Mouse (Mus musculus) ZHBTc4 (cell line): Measurements from ENCODE around the gene Klk10.

ENCODE experiments used
- DNase-seq: peaks from one replicate; pipeline ENCODE4 v3.0.0-alpha.2; 2011; ENCODE audit warnings: low read depth, low spot score

Gene Klk10

DNA sequence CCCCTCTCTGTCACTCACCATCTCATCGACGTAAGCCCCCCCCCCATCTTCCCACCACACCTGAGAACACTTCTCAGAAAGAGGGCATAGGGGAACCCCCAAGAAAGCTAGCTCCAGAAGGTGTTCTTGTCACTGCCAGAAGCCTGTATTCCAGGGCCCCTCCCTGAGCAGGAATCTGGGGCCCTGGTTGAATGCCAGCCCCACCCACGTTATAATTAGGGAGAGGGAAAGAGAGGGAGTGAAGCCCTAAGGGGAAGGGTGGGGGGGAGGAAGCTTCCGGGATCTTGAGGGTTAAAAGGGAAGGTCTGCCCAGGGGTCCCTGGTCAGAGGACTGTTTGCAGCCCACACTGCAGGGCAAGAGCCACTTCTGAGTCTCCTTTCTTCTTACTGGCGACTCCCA lies at the start of gene Klk10:
Gene Klk10 (plus strand): TSS at position 290 of the 400 bp plus-strand sequence.
- DNase-seq, result peak; percentile 46

DNA sequence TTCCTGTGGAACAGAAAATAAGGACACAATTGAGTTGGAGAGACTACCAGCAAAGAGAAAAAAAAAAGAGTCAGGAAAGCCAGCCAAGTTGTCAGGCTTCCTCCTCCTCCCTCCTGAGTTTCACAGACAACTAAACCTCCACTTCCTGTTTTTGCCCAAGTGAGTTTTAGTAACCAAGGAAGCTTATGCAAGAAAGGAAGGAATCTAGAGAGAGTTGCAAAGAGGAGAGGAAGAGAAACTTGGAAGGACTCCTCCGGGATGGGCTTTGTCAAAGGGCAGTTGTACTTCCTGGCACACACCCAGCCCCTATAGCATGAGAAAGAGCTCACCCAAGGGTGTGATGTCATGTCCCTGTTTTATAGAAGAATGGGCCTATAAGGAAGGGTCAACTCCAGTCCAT lies 33.0 kb upstream of the Klk10 start:
- DNase-seq, result no peak

DNA sequence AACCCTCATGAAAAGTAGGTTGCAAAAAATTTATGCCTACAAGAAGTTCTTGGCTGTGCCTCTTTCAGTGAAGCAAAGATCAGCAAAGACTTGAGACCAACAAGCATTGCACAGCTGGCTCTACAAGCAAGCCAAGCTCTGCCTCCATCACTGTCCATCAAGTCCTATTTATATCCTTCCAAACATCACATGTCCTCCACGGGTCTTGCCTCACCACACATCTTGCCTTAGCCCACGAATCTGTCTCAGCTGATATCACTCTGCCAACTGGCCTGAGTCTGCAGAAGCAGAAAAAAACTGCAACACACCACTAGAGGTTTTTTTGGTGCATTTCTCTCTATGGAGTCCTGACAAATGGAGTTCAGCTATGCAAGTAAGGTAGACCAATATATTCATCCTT lies 28.0 kb upstream of the Klk10 start:
- no peak for DNase-seq

DNA sequence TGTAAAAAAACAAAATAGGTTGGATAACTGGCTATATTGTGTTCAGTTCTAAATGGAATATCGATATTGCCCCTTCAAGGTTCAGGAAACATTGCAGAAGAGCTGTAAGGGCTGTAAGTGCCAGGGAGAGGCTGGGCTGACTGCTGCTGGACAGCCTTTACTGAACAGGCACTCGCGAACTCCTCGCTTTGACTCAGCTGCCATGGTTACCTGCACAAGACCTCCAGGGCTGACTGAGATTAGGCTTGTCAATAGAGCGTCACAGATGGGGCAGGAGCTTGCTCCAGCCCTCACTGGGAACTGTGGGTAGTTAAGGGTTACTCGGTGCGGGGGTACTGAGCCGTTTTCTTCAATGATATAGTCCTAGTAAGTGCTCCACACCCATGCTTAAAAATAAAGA lies 14.4 kb upstream of the Klk10 start:
- no peak for DNase-seq

DNA sequence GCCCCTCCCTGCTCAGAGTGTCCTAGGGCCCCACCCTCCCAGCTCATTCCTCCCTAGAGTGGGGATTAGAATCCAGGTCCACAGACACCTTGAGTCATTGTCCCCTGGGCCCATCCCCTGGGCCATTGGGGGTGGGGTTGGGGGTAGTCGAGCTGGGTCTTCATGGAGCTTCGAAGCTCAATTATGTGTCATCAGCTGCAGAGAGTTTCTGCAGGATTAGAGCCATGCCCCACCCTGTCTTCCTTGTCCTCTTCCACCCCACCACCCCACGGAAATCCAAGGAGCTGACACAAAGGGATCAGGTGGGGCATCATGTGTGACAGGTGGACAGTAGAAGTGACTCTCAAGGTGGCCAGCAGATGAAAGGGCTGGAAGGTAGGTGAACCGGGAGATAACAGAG lies 12.2 kb upstream of the Klk10 start, which contains the start of gene Klk12:
Gene Klk12 (plus strand): TSS at position 301 of the 400 bp plus-strand sequence.
- DNase-seq, result no peak

DNA sequence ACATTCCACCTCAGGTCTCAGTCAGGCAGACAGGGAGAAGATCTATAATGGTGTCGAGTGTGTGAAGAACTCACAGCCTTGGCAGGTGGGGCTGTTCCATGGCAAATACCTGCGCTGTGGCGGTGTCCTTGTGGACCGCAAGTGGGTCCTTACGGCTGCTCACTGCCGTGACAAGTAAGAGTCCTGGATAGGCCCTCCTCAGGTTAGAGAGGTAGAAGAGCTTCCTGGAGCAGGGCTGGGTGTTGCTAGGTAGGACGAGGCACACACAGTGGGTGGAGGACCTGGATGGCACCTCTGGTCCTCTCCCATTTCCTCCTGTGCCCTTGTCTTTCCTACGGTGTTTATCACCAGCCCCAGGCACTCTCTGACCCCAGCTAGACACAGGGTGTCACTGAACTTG lies 11.2 kb upstream of the Klk10 start:
- DNase-seq, result no peak

DNA sequence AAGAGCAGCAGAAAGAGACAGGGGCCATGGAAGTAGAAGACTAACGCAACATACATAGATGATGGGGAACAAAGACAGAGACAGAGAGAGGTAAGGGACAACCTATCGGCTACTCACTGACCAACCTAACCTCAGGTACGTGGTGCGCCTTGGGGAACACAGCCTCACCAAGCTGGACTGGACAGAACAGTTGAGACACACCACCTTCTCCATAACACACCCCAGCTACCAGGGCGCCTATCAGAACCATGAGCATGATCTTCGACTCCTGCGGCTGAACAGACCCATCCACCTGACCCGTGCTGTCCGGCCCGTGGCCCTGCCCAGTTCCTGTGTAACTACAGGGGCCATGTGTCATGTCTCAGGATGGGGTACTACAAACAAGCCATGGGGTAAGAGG lies 10.1 kb upstream of the Klk10 start:
- DNase-seq, result no peak

DNA sequence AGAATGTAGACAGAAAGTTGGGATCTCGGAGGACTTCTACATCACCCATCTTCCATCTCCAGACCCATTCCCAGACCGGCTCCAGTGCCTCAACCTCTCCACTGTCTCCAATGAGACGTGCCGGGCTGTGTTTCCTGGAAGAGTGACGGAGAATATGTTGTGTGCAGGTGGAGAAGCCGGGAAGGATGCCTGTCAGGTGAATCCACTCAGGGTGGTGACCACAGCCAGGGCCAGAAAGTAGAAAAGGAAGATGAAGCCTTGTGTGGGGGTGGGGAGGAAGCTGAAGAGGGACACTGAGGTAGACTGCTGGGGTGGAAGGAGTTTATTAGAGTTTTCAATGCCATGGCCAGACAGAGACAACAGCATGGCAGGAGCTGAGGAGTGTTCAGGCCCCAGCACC lies 8.9 kb upstream of the Klk10 start:
- DNase-seq, result no peak

DNA sequence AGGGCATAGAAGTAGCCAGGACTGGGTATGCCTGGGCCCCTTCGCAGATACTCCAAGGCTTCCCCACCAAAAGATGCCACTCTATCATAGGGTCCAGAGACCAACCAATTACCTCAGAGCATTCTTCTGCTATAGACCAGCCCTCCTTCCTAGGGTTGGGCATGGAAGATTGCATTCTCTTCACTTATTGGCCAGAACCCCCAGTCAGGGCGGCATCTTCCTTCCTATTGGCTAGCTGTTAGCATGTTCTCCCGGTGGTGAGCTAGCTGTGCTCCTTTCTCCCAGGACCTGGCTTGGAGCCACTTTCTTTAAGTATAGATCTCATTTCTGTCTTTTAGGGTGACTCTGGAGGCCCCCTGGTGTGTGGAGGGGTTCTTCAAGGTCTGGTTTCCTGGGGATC lies 7.9 kb upstream of the Klk10 start:
- peak; percentile 51 for DNase-seq

DNA sequence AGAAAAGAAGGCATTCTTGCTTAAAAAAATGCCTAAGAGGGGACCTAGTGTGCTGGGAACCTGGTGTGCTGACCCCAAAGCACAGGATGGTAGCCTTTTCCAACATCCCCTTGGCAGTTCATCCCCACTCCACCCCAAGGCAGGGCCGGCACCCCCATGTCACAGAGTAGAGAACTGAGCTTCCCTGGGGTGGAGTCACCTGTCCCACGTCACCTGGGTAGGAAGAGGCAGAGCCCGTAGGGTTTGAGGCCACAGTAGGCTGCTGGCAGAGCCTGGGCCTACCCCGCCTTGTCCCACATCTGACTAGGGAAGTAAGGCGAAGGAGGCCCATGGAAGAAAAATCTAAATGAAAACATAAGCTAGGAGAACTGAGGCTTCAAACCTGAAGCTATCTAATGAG lies 6.5 kb upstream of the Klk10 start, which contains the start of gene Klk11:
Gene Klk11 (plus strand): TSS at position 241 of the 400 bp plus-strand sequence.
- no peak for DNase-seq

DNA sequence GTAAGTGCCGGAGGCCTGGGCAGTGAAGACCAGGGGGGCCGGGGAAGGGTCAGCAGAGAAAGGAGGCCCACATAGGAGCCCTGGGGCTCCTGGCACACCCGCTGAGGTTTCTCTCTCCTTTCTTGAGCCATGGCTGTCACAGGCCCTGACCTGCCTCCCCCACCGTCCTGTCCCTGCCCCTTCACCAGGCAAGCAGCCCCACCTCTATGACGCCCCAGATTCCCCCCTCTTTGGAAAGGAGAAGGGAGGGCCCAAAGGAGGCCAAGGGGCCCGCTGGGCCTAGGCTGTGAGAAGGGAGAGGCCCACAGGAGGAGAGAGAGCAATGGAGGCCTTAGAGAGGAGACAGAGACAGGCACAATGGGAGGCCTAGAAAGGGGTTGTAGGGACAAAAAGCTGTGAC lies 6.0 kb upstream of the Klk10 start:
- DNase-seq, result no peak

DNA sequence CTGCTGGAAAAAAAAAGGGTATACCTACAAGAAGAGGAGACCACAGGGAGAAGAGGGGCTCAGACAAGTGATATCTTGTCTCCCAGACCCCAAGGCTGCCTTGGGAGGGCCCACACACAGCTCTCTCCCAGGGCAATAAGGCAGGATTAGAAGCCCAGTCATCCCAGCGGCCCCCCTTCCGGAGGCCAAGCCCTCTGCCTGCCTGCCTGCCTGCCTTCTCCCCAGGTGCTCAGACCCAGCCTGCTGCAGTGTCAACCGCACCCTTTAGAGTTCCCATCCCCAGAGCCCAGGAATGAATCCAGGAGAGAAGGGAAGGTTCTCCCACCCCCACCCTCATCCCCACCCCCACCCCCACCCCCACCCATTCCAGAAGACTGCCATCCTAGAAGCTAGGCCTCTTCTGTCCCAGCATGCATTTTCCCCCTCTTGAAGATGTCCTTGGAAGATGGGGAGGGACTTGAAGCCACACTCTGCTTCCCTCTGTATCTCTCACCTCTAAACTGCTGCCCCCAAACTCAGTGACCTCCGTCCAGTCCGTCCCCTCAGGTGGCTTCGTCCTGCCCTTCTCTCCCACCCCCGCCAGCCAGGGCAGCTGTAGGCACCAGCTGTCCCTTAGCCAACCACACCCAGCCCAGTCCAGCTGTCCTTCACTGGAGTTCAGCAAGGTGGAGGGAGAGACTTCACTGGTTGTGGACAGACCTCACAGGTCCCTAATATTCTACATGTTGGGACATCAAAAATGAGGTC lies 5.4 kb upstream of the Klk10 start:
- DNase-seq, result peak; percentile 61

DNA sequence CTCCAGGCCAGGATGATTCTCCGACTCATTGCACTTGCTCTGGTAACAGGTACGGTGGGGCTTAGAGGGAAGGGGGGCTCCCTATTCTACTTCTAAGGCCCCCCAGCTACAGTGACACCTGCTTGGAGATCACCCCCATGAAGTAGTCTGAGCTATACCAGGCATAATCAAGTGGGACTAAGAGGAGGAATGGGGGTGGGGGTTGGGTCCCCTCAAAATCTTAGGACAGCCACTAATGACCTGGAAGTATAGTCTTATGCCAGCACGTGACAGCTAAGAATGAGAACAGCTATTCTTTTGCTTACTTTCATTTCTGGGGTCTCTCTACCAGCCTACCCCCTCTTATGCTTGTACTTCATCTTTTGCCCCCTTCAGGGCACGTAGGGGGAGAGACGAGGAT lies 4.3 kb upstream of the Klk10 start:
- no peak for DNase-seq

DNA sequence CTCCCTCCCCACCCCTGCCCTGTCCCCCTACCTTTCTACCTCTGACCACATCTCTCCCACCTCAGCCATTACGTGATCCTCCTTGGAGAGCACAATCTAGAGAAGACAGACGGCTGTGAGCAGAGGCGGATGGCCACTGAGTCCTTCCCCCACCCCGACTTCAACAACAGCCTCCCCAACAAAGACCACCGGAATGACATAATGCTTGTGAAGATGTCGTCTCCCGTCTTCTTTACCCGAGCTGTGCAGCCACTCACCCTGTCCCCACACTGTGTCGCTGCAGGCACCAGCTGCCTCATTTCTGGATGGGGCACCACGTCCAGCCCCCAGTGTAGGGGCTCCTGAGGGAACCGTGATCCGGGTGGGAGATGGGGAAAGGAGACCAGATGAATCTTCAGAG lies 3.4 kb upstream of the Klk10 start:
- no peak for DNase-seq

DNA sequence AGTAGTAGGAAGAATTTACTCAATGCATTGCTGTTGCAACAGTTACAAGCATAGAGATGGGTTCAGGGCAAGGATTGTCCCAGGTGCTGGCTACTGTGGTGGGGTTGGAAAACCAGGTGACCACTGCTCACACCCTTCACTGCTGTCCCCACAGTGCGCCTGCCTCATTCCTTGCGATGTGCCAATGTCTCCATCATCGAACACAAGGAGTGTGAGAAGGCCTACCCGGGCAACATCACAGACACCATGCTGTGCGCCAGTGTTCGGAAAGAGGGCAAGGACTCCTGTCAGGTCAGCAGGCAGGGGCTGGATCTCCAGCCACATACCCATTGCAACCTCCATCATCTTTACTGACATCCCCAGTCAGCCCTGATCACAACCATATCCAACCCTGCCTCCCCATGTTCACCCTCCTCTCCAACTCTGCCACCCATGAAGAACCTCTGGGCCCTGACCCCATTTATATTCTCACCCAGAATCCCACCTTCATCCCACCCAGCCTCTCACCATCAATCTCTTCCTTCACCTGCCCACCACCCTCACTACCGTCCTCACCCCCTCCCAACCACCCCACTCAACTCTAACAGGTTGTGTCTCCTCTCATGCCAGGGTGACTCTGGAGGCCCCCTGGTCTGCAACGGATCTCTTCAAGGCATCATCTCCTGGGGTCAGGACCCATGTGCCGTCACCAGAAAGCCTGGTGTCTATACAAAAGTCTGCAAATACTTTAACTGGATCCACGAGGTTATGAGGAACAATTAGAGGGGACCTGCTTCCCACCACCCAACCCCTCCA lies 2.5 kb upstream of the Klk10 start:
- no peak for DNase-seq

DNA sequence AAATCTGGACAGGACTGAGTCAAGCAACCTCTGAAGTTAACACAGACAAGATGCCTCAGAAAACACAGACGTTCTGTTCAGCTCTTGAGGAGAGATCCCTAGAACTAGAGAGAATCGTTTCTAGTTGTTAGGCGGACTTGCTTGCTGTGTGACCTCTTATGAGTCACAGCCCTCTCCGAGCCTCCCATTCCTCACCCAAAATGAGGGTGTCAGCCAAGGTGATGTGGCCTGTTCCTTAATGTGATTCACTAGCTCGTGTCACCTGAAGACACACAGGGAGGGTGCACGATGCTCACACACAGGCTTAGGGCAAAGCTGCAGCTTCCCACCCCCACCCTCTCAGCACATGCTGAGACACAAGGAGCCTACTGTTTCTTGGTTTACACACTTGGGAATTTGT lies 594 bp upstream of the Klk10 start:
- no peak for DNase-seq

DNA sequence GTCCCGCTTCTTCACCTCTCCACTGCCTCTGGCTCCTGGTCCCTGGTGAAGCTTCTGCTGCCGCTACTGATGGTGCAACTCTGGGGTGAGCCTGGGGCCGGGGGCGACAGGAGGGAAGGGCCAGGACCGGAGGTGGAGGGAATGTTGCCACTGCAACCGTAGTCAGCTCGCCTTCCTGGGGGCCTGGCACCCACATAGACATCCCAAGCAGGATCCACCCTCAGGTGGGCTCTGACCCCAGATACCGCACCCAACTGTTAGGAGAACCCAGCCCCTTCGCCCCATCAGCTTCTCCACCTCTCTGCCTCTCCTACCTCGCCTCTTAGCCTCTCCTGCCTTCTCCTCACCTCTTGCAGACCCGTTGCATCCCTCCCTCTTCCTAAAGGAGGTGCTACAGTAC lies 706 bp downstream of the Klk10 start:
- no peak for DNase-seq

DNA sequence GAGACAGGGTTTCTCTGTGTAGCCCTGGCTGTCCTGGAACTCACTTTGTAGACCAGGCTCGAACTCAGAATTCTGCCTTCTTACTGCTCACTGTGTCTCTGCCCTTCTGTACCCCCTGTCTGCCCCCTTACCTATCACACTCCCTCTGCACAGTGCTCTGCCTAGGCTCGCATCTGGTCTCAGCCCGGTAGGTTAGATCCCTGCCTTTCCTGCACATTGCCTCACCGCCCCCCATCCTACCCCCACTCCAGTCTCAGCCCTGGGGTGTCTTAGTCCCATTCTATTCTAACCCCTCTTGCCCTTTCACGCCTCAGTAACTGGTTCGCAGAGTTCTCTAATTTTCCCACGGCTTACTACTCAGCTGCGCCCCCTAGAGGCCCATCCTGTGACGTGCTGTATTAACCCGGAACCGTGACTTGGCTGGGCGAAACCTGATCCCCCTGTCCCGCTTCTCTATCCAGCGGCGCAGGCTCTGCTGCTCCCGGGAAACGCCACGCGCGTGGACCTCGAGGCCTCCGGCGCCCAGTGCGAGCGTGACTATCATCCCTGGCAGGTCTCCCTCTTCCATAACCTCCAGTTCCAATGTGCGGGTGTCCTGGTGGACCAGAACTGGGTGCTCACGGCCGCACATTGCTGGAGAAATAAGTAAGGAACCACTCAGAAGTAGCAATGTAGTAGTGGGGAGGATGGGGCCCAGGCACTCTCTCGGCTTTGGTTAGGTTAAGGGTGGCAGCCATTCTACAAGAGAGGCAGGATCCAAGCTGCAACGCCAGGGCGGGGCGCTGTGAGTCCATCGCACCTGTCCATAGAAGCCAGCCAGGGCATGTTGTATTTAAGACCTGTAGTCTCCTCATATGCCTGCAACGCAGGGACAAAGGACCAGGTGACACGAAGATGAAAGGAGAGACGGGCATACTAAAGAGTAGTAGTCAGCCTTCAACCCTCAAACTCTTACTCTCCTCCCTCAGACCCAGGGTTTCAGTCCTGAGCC lies 1.7 kb downstream of the Klk10 start:
- DNase-seq, result peak; percentile 91

DNA sequence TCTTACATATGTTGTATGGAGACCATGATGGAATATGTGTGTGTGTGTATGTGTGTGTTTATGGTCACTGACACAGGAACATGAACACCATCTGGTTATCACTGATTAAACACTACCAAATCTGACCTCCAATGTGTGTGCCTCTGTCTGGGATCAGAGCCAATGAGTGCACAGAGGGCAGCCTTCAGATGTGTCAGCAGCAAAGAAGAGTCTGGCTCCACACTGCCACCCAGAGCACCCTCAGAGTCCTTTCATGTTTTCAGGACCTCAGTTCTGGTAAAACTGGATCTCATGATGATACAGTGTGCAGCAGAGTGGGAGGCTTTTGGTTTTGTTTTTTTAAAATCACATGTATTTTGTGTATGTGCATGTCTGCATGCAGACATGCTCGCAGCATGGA lies 4.5 kb downstream of the Klk10 start:
- no peak for DNase-seq

DNA sequence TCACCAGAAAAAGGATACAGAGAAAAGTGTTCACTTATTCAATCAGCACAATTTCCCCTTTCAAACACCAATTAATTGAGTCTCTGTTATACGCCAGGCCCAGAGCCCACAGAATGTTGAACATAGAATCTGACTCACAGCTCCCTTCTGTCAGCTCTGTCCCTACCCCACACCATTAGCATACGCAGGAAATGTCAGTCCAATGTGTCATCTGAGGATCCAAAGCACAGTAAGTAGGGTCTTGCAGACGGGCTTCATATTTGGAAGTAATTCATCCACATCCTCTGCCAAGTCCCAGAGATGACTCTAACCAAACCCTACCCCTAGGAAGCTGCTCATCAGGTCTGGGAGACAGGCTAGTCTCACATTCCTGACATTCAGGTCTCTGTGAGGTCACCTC lies 7.3 kb downstream of the Klk10 start:
- DNase-seq, result no peak

DNA sequence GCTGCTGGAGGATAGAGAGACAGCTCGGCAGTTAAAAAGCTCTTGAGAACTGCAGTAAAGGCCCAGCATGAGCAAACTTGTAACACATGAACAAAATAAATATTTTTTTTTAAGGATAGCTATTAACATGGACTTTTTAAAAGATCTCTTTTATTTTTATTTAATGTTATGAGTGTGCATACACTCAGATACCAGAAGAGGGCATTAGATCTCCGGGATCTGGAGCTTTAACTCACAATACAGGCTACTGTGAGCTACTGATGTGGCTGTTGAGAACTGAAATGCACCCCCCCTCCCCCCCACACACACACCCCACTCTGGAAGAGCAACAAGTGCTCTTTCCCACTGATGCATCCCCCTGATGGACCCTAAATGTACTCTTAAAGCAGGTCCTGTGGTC lies 8.5 kb downstream of the Klk10 start:
- DNase-seq, result no peak

DNA sequence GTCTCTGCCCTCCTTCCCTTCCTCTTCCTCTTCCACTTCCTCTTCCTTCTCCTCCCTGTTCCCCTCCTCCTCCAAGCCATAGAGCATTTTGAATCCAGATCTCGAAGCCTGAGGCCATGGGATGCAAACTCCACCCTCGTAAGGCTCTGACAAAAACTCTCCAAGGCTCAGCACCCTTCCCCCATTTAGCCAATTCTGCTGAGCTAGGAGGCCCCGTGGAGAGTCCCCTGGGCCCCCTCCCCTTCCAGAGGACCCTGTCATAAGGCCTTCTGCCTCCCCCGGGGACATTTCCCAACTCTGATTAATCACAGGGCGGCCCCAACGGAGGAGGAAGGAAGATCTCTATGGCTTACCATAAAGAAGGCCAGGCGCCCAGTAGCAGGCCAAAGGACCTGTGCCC lies 10.8 kb downstream of the Klk10 start, which contains the start of gene Klk9:
Gene Klk9 (plus strand): TSS at position 301 of the 400 bp plus-strand sequence.
- DNase-seq, result no peak
